Mouse (Mus musculus) kidney, postnatal 0 days (tissue): ENCODE measurements at regions not wholly inside any gene's neighbourhood (a gene's known extent, or its start where the extent isn't known, plus 50 kb on each side); places are given as distances from the start of the nearest gene placed in this dataset.

Experiments
- ATAC-seq: fragments of 200-750 bp; cut with Nextera tagmentation; replicated peaks from 2 replicates; pipeline ENCODE4 v1.8.0; 2017; ENCODE audit warnings: low read depth, moderate number of reproducible peaks, moderate TSS enrichment, moderate library complexity; ENCODE audit not compliant: low FRiP score
- DNase-seq: peaks from one replicate; pipeline ENCODE4 v3.0.0-alpha.2; 2016; ENCODE audit warnings: low spot score
- H3K27ac ChIP-seq: fragments of 300-500 bp; sonication (generic); 2 replicates; pipeline ENCODE4 v1.5.1; 2014; ENCODE audit warnings: mild to moderate bottlenecking
- H3K27me3 ChIP-seq: fragments of 300-500 bp; sonication (generic); 2 replicates; pipeline ENCODE4 v1.6.1; 2014; ENCODE audit warnings: low read length, mixed read lengths; ENCODE audit not compliant: insufficient read depth
- H3K36me3 ChIP-seq: fragments of 300-500 bp; sonication (generic); 2 replicates; pipeline ENCODE4 v1.6.1; 2014; ENCODE audit warnings: low read length, mixed read lengths; ENCODE audit not compliant: insufficient read depth
- H3K4me1 ChIP-seq: fragments of 300-500 bp; sonication (generic); replicated peaks from 2 replicates; pipeline ENCODE4 v1.6.1; 2014; ENCODE audit warnings: antibody characterized with exemption, low read length, mixed read lengths; ENCODE audit not compliant: insufficient read depth
- H3K4me2 ChIP-seq: fragments of 300-500 bp; sonication (generic); 2 replicates; pipeline ENCODE4 v1.6.1; 2014; ENCODE audit warnings: mild to moderate bottlenecking, low read length, moderate library complexity, mixed read lengths
- H3K4me3 ChIP-seq: fragments of 300-500 bp; sonication (generic); replicated peaks from 2 replicates; pipeline ENCODE4 v1.5.1; 2014; ENCODE audit warnings: low read depth, low read length
- H3K9ac ChIP-seq: fragments of 300-500 bp; sonication (generic); 2 replicates; pipeline ENCODE4 v1.6.1; 2014; ENCODE audit warnings: low read depth, low read length
- H3K9me3 ChIP-seq: fragments of 300-500 bp; sonication (generic); replicated peaks from 2 replicates; pipeline ENCODE4 v1.6.1; 2016; ENCODE audit warnings: low read length, inconsistent platforms, mixed read lengths
- CTCF ChIP-seq: IDR thresholded peaks from 2 replicates; pipeline ENCODE4 v1.5.1; 2016; ENCODE audit warnings: antibody characterized with exemption, low read depth, mild to moderate bottlenecking, moderate library complexity
- whole genome bisulfite sequencing: fragments of 180-500 bp; shearing (Covaris S2); extraction: QIAGEN DNeasy Blood & Tissue Kit; methylation state at CpG from one replicate; pipeline ENCODE4 v1.1.7; 2014; 5-methylcytosine and 5-hydroxymethylcytosine counted together

GRCm38 (mm10) chr2:173843671-173844070, 106.4 kb downstream of the Vapb start:
- no peak overlapping the region for H3K4me3 ChIP-seq
- no peak overlapping the region for H3K27ac ChIP-seq
- no peaks in the 10 kb centered on the region for H3K4me1 ChIP-seq
- no peak overlapping the region for H3K4me2 ChIP-seq
- no peak for DNase-seq
- WGBS, result 97% methylated on average over 2 of the region's 2 CpGs
- H3K9me3 ChIP-seq, result no peaks in the 10 kb centered on the region
- TF ChIP-seq CTCF, result no peak
- no peak overlapping the region for H3K9ac ChIP-seq
- no peak for ATAC-seq
- no peaks in the 10 kb centered on the region for H3K36me3 ChIP-seq
- H3K27me3 ChIP-seq, result no peaks in the 10 kb centered on the region

DNA sequence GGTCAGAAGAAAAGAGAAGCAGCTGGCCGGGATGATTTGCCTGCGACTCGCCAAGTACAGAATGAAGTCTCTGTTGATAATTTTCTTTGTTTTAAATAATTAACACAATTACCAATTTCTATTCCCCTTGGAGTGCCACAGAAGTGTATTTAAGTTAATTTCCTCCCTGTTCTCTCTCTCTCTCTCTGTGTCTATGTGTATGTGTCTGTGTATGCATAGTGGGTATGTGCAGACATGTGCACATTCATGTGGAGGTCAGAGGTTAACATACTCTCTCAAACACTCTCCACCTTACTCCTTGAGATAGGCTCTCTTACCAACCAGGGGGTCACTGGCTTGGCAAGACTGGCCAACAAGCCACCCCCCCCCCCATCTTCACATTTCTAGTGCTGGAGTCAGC, 107.2 kb downstream of the Vapb start:
- TF ChIP-seq CTCF, result no peak
- no peak overlapping the region for H3K4me2 ChIP-seq
- no peak overlapping the region for H3K27ac ChIP-seq
- DNase-seq (no peak), ATAC-seq (no peak)
- H3K36me3 ChIP-seq, result no peaks in the 10 kb centered on the region
- H3K9me3 ChIP-seq, result no peaks in the 10 kb centered on the region
- H3K27me3 ChIP-seq, result no peaks in the 10 kb centered on the region
- WGBS, result 78% methylated on average over 3 of the region's 3 CpGs
- no peaks in the 10 kb centered on the region for H3K4me1 ChIP-seq
- no peak overlapping the region for H3K9ac ChIP-seq
- H3K4me3 ChIP-seq, result no peak overlapping the region

DNA sequence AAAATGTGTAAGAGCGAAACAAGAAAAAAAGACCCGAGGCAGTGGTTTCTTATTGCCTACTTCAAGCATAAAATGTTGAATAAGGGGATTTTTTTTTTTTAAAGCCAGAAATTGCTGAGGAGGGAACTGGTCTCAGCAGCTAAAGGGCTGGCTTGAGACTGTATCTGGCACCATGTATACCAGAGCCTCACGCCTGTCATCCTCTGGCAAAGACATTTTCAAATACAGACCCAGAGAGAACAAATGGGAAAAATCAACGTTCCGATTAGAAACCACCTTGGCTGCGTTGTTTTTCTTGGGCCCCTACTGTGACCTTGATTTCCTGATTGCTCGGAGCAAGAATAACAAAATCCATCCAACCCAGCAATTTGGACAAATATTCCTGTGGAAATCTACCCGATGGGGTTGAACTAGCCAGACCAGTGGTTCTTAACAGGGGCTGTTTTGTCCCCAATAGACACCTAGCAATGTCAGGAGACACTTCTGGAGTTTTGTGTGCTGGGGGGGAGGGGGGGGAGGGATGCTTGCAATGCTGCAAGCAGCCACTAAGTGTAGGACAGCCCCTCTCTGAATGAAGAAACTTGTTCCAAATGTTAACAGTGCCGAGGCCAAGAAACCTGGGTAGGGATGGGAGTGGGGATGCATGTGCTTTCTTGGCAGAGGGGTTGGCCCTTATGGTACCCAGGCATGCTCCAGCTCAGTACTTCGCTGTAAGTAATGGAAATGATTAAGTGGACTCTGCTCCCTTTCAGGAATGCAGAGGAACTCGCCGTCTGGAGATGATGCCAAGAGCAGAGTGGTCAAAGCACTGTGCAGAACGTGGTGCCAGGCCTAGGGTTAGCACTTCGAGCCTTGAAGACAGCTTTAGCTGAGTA, 108.1 kb downstream of the Vapb start:
- Histone ChIP-seq H3K4me2 (no peak overlapping the region), H3K27ac (no peak overlapping the region), H3K4me1 (no peaks in the 10 kb centered on the region), H3K4me3 (no peak overlapping the region), H3K9ac (no peak overlapping the region), H3K36me3 (no peaks in the 10 kb centered on the region), H3K9me3 (no peaks in the 10 kb centered on the region), H3K27me3 (no peaks in the 10 kb centered on the region)
- no peak for ATAC-seq
- no peak for TF ChIP-seq CTCF
- 46% methylated on average over 14 of the region's 14 CpGs for WGBS
- DNase-seq, result peak; percentile 19

GRCm38 (mm10) chr2:173851054-173851453, 113.7 kb downstream of the Vapb start:
- Histone ChIP-seq H3K27ac (no peak overlapping the region), H3K4me2 (no peak overlapping the region), H3K27me3 (no peaks in the 10 kb centered on the region), H3K4me3 (no peak overlapping the region), H3K9me3 (no peaks in the 10 kb centered on the region), H3K9ac (no peak overlapping the region), H3K4me1 (no peaks in the 10 kb centered on the region; the same call in 1 of the 2 replicates), H3K36me3 (no peaks in the 10 kb centered on the region)
- WGBS, result 54% methylated on average over 4 of the region's 4 CpGs
- ATAC-seq (peak; percentile 63), DNase-seq (no peak)
- TF ChIP-seq CTCF, result no peak

DNA sequence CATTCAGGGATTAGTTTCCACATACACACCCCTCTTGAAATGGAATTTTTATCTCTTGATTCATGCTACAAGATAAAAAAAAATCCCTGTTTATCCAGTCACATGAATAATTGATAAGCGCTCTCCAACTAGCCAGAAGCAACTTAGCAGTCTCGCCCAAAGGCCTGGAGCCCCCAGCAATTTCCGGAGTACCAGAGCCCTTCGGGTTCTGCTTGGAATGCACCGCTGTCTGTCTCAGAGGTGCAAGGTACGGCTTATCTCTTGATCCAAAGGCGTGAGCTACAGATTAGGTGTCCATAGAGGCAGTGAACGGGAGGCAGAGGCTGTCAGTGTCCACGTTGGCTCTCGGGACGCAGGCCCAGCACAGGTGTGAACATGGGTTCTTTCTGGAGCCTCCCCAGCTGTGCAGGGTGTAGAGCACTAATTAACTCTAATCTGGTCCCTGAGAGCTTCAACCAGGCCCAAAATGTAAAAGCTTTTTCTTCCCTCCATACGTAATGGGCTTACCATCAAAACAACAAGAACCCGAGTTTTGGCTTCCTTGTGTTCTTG, 116.9 kb downstream of the Vapb start:
- Histone ChIP-seq H3K27me3 (no peaks in the 10 kb centered on the region), H3K4me3 (no peak overlapping the region), H3K36me3 (no peaks in the 10 kb centered on the region), H3K9ac (no peak overlapping the region), H3K4me2 (no peak overlapping the region), H3K4me1 (no peaks in the 10 kb centered on the region; the same call in 1 of the 2 replicates), H3K9me3 (no peaks in the 10 kb centered on the region), H3K27ac (no peak overlapping the region)
- no peak for ATAC-seq
- DNase-seq, result no peak
- no peak for TF ChIP-seq CTCF
- WGBS, result 62% methylated on average over 13 of the region's 13 CpGs

DNA sequence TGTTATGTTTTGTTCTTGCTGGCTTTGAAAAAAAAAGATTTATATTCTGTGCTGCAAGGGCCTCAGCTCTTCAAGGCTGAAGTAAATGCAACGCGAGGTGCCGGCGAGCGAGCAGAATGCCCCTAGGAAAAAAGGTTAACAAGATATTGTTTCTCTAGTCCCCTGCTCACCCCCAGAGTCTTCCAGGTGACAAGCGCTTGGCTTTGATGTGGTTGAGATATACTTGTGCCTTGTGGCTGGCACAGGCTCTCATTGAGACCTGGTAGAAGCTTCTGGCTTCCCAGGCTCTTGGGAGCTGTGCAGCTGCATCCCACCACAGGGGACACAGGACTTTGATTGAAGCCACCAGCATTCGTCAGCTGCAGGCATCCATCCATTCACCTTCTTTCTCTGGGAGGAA, 117.5 kb downstream of the Vapb start:
- H3K27ac ChIP-seq, result no peak overlapping the region
- WGBS, result 35% methylated on average over 7 of the region's 7 CpGs

More for the DNA sequence above, 117.5 kb downstream of the Vapb start:
- Histone ChIP-seq H3K4me3 (no peak overlapping the region), H3K27me3 (no peaks in the 10 kb centered on the region), H3K9me3 (no peaks in the 10 kb centered on the region), H3K36me3 (no peaks in the 10 kb centered on the region), H3K4me1 (no peaks in the 10 kb centered on the region; the same call in 1 of the 2 replicates), H3K9ac (no peak overlapping the region), H3K4me2 (no peak overlapping the region)
- no peak for ATAC-seq
- no peak for DNase-seq
- no peak for TF ChIP-seq CTCF
